Mouse (Mus musculus): ENCODE results near the gene Men1. TPM values are rescaled to one million over a fixed set of nuclear protein-coding genes. Genes with fewer than 3 reads are reported as not detected.
"Not testable (repeated sequence)": the region's sequence is repeated elsewhere in the genome, so short reads cannot be mapped to it uniquely, and the experiment has no call there.

The Men1 gene
- polyA plus RNA-seq, 1 experiment: 84.1 TPM

DNA sequence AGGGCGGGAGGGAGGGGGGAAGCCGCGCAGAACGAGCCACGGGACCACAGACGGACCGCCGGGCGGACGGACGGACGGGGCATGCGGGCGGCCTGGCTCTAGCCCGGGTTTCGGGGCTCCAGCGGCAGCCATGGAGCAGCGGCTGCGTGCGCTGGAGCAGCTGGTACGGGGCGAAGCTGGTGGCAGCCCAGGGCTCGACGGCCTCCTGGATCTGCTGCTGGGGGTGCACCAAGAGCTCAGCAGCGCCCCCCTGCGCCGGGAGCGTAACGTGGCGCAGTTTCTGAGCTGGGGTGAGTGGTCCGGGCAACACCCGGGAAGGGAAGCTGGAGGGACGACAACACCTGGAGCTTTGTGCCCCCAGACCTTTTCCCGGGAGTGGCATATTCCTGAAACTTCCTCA lies 28.2 kb upstream of the Men1 start:
- H3K4me3 ChIP-seq (replicated peaks; ENCODE audit: insufficient read depth, low read depth, low read length): peak overlapping the region; percentile 75
- WGBS: under 1% methylated on average over 34 of the region's 34 CpGs
- H3K27me3 ChIP-seq (ENCODE audit: control insufficient read depth, insufficient read depth, low read length): no peaks in the 10 kb centered on the region
- TF ChIP-seq CTCF (IDR thresholded peaks at IDR 0.05; ENCODE audit: borderline replicate concordance, insufficient read depth, low read depth, low read length) (peak; percentile 59), POLR2A (IDR thresholded peaks at IDR 0.05; ENCODE audit: borderline replicate concordance, insufficient read depth, low read length) (no peak)
- DNase-seq: peak; percentile 77 to 79
- H3K27ac ChIP-seq (ENCODE audit: insufficient read depth, low read length): peak overlapping the region; percentile 87
- peaks cover 57% of the 10 kb centered on the region for H3K4me1 ChIP-seq (ENCODE audit: control insufficient read depth, insufficient read depth, low read length)

DNA sequence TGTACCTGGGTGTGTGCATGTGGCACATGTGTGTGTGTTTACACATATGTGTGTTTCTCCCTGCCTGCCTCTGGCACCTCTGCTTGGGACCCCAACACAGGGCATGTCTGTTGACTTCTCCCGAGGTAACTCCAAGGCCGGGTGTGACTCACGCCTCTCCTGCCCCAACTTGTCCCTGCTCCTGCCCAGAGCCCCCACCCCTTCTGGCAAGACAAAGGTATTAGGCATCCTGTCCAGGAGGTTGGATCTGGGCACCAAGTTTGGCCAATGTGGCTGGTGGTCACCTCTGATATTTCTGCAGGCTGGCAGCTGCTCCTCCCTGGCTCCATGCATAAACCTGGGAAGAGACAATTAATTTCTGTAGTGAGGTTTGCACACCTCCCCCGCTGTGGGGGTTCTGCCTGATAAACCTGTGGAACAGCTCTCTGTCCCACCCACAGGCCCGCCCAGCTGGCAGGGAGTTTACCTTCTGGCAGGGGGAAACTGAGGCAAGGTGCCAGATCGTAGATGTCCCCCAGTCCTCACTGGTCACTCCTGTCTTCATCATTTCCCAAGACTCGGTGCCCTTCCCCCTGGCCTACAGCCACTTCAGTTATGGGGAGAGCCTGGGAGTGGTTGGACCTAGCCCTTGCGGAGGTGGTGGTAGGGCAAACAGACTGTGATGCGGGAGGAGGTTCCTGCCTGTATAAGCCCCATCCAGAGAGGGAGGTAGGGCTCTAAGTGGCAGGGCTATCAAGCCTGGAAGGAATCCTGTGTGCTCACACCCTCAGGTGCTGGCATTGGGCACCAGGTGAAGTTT lies 26.8 kb upstream of the Men1 start:
- H3K4me1 ChIP-seq (ENCODE audit: control insufficient read depth, insufficient read depth, low read length): peaks cover 49% of the 10 kb centered on the region
- TF ChIP-seq CTCF (IDR thresholded peaks at IDR 0.05; ENCODE audit: borderline replicate concordance, insufficient read depth, low read depth, low read length) (no peak), POLR2A (IDR thresholded peaks at IDR 0.05; ENCODE audit: borderline replicate concordance, insufficient read depth, low read length) (no peak)
- WGBS: 22% methylated on average over 9 of the region's 9 CpGs
- H3K27ac ChIP-seq (ENCODE audit: insufficient read depth, low read length): peak overlapping the region; percentile 87
- peak; percentile 59 to 60 for DNase-seq
- H3K27me3 ChIP-seq (ENCODE audit: control insufficient read depth, insufficient read depth, low read length): no peaks in the 10 kb centered on the region
- peak overlapping the region; percentile 75 for H3K4me3 ChIP-seq (replicated peaks; ENCODE audit: insufficient read depth, low read depth, low read length)

DNA sequence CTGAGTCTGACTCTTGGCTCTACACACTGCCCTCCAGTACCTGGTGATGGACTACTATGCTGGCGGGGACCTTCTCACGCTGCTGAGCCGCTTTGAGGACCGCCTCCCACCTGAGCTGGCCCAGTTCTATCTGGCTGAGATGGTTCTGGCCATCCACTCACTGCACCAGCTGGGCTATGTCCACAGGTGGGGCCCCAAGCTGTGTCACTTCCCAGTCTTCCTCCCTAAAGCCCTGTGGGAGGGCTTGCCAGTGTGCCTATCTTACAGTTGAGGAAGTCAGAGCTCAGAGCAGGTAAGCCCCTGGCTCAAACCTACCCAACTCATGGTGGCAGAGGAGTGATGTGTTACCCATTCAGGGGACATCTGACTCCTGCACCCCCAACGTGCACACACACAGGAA lies 24.6 kb upstream of the Men1 start:
- Histone ChIP-seq H3K4me1 (ENCODE audit: control insufficient read depth, insufficient read depth, low read length) (peaks cover 58% of the 10 kb centered on the region), H3K27me3 (ENCODE audit: control insufficient read depth, insufficient read depth, low read length) (no peaks in the 10 kb centered on the region), H3K27ac (ENCODE audit: insufficient read depth, low read length) (peak overlapping the region; percentile 54), H3K4me3 (replicated peaks; ENCODE audit: insufficient read depth, low read depth, low read length) (no peak overlapping the region)
- DNase-seq: peak; percentile 62 to 71
- TF ChIP-seq POLR2A (IDR thresholded peaks at IDR 0.05; ENCODE audit: borderline replicate concordance, insufficient read depth, low read length) (no peak), CTCF (IDR thresholded peaks at IDR 0.05; ENCODE audit: borderline replicate concordance, insufficient read depth, low read depth, low read length) (no peak)
- WGBS: 27% methylated on average over 5 of the region's 5 CpGs

DNA sequence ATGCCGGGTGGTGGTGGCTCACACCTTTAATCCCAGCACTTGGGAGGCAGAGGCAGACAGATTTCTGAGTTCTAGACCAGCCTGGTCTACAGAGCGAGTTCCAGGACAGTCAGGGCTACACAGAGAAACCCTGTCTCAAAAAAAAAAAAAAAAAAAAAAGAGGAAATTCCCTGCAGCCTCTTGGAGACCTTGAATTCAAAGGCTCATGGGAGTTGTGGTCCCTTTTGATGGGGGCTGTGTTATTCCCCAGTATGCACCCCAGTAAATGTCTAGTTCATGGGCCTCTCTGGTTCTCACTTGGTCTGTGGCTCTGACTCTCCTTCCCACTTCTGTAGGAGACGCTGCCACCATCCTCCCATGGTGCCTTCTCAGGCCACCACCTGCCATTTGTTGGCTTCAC lies 23.0 kb upstream of the Men1 start:
- WGBS: 66% methylated on average over 3 of the region's 3 CpGs
- peaks cover 65% of the 10 kb centered on the region for H3K4me1 ChIP-seq (ENCODE audit: control insufficient read depth, insufficient read depth, low read length)

DNA sequence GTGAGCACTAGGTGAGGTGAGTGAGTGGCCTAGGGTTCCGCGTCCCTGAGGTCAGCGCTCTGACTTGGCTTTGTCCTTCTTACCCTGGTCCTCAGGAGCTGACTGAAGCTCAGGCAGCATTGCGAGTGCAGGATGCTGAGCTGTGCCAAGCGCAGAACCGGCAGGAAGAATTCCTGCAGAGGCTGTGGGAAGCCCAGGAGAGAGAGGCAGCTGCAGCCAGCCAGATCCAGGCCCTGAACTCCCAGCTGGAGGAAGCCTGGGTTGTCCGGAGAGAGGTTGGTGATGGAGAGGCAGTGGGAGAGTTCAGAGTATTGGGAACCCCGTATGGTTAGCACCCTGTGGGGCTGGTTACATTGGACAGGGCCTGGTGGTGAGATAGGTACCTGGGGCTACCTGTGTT lies 21.0 kb upstream of the Men1 start:
- H3K4me1 ChIP-seq (ENCODE audit: control insufficient read depth, insufficient read depth, low read length): peaks cover 55% of the 10 kb centered on the region
- peak in 1 of 2 experiments; percentile 62 for DNase-seq
- 35% methylated on average over 8 of the region's 8 CpGs for WGBS

More for the DNA sequence above, 23.0 kb upstream of the Men1 start:
- not testable (repeated sequence) for H3K27me3 ChIP-seq (ENCODE audit: control insufficient read depth, insufficient read depth, low read length); DNase-seq; H3K27ac ChIP-seq (ENCODE audit: insufficient read depth, low read length); H3K4me3 ChIP-seq (replicated peaks; ENCODE audit: insufficient read depth, low read depth, low read length)

DNA sequence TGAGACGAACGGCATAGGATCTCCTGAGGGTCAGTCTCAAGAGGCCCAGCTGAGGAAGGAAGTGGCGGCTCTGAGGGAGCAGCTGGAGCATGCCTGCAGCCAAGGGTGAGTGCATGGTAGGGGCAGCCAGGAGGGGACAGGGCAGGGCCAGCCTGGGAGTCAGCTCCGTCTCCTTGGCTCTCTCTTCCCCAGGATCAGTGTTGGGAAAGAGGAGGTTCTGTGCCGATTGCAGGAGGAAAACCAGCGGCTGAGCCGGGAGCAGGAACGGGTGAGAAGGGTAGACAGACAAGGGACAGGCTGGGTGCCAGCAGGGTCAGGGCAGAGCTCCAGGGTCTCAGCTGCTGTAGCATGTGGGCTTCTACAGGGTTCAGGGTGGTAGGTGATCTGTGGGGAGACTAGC lies 20.3 kb upstream of the Men1 start:
- 20% methylated on average over 8 of the region's 8 CpGs for WGBS
- TF ChIP-seq CTCF (IDR thresholded peaks at IDR 0.05; ENCODE audit: borderline replicate concordance, insufficient read depth, low read depth, low read length) (no peak), POLR2A (IDR thresholded peaks at IDR 0.05; ENCODE audit: borderline replicate concordance, insufficient read depth, low read length) (no peak)
- peak in 1 of 2 experiments; percentile 54 for DNase-seq
- Histone ChIP-seq H3K4me1 (ENCODE audit: control insufficient read depth, insufficient read depth, low read length) (peaks cover 53% of the 10 kb centered on the region), H3K27ac (ENCODE audit: insufficient read depth, low read length) (peak overlapping the region; percentile 85), H3K4me3 (replicated peaks; ENCODE audit: insufficient read depth, low read depth, low read length) (no peak overlapping the region), H3K27me3 (ENCODE audit: control insufficient read depth, insufficient read depth, low read length) (no peaks in the 10 kb centered on the region)

More for the DNA sequence above, 21.0 kb upstream of the Men1 start:
- H3K27ac ChIP-seq (ENCODE audit: insufficient read depth, low read length): peak overlapping the region; percentile 85
- TF ChIP-seq CTCF (IDR thresholded peaks at IDR 0.05; ENCODE audit: borderline replicate concordance, insufficient read depth, low read depth, low read length) (no peak), POLR2A (IDR thresholded peaks at IDR 0.05; ENCODE audit: borderline replicate concordance, insufficient read depth, low read length) (no peak)
- no peaks in the 10 kb centered on the region for H3K27me3 ChIP-seq (ENCODE audit: control insufficient read depth, insufficient read depth, low read length)
- no peak overlapping the region for H3K4me3 ChIP-seq (replicated peaks; ENCODE audit: insufficient read depth, low read depth, low read length)

DNA sequence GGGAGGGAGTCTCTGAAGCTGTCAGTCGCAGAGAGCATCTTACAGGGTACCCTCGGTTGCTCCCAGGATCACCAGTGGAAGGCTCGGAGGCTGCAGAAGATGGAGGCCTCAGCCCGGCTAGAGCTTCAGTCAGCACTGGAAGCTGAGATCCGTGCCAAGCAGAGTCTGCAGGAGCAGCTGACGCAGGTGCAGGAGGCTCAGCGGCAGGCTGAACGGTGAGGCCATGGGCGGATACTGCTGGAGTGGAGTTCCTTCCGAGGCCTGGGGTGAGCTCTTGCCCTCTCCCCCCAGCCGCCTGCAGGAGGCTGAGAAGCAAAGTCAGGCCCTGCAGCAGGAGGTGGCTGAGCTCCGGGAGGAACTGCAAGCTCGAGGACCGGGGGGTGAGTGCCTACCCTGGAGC lies 19.2 kb upstream of the Men1 start:
- DNase-seq: peak; percentile 79 to 86
- Histone ChIP-seq H3K4me1 (ENCODE audit: control insufficient read depth, insufficient read depth, low read length) (peaks cover 43% of the 10 kb centered on the region), H3K27ac (ENCODE audit: insufficient read depth, low read length) (peak overlapping the region; percentile 85), H3K27me3 (ENCODE audit: control insufficient read depth, insufficient read depth, low read length) (no peaks in the 10 kb centered on the region), H3K4me3 (replicated peaks; ENCODE audit: insufficient read depth, low read depth, low read length) (peak overlapping the region; percentile 18)
- WGBS: 21% methylated on average over 14 of the region's 14 CpGs
- TF ChIP-seq POLR2A (IDR thresholded peaks at IDR 0.05; ENCODE audit: borderline replicate concordance, insufficient read depth, low read length): no peak
- no peak for TF ChIP-seq CTCF (IDR thresholded peaks at IDR 0.05; ENCODE audit: borderline replicate concordance, insufficient read depth, low read depth, low read length)

DNA sequence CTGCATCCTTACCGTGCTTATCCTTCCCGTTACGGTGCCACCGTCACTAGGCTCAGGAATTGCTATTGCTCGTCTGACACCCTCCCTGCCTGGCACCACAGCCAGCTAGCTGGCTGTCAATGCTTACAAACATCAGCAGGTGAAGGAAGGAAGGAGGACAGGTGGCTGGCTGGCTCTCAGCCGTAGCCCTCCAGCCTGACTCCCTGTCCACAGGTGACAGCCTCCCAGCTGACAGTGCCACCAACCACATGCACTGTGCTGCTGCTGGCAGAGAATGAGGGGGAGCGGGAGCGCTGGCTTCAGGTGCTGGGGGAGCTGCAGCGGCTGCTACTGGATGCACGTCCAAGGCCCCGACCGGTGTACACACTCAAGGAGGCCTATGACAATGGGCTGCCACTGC lies 16.6 kb upstream of the Men1 start:
- peaks cover 32% of the 10 kb centered on the region for H3K4me1 ChIP-seq (ENCODE audit: control insufficient read depth, insufficient read depth, low read length)
- TF ChIP-seq CTCF (IDR thresholded peaks at IDR 0.05; ENCODE audit: borderline replicate concordance, insufficient read depth, low read depth, low read length) (no peak), POLR2A (IDR thresholded peaks at IDR 0.05; ENCODE audit: borderline replicate concordance, insufficient read depth, low read length) (no peak)
- no peak overlapping the region for H3K27ac ChIP-seq (ENCODE audit: insufficient read depth, low read length)
- H3K4me3 ChIP-seq (replicated peaks; ENCODE audit: insufficient read depth, low read depth, low read length): no peak overlapping the region
- no peaks in the 10 kb centered on the region for H3K27me3 ChIP-seq (ENCODE audit: control insufficient read depth, insufficient read depth, low read length)
- DNase-seq: no peak
- 79% methylated on average over 12 of the region's 12 CpGs for WGBS

Data from cerebellum, adult 2 months (tissue).